Mouse (Mus musculus) heart, adult 2 months (tissue): ENCODE data around the gene Camk2n2. TPM values are rescaled to one million over a fixed set of nuclear protein-coding genes. Genes with fewer than 3 reads are reported as not detected.

ENCODE experiments used
- DNase-seq, 2 experiments: peaks; one replicate each; pipeline ENCODE4 v3.0.0; 2021
- H3K27ac ChIP-seq: fragments of 200-600 bp; 2 replicates; pipeline ENCODE4 v1.8.1; 2022
- H3K27me3 ChIP-seq: fragments of 200-500 bp; 2 replicates; pipeline ENCODE4 v1.6.1; 2012; ENCODE audit warnings: mild to moderate bottlenecking, low read length, inconsistent platforms, mixed read lengths; ENCODE audit not compliant: control insufficient read depth, insufficient read depth
- H3K36me3 ChIP-seq: fragments of 200-500 bp; 2 replicates; pipeline ENCODE4 v1.6.1; 2012; ENCODE audit warnings: low read length, inconsistent platforms; ENCODE audit not compliant: control insufficient read depth, insufficient read depth
- H3K4me1 ChIP-seq: fragments of 200-500 bp; 2 replicates; pipeline ENCODE4 v1.6.1; 2011; ENCODE audit warnings: low read length; ENCODE audit not compliant: control insufficient read depth, insufficient read depth
- H3K4me3 ChIP-seq: fragments of 200-600 bp; 2 replicates; pipeline ENCODE4 v1.8.1; 2022
- H3K79me2 ChIP-seq: fragments of 200-500 bp; replicated peaks from 2 replicates; pipeline ENCODE4 v1.6.1; 2012; ENCODE audit warnings: mild to moderate bottlenecking, inconsistent platforms, low read length, moderate library complexity, mixed read lengths; ENCODE audit not compliant: control insufficient read depth, insufficient read depth
- H3K9ac ChIP-seq: fragments of 200-500 bp; 2 replicates; pipeline ENCODE4 v1.6.1; 2012; ENCODE audit warnings: low read depth, mild to moderate bottlenecking, control low read depth, inconsistent platforms, low read length, mixed read lengths
- CTCF ChIP-seq: fragments of 200-600 bp; IDR thresholded peaks from 2 replicates; pipeline ENCODE4 v1.8.1; 2022; ENCODE audit warnings: antibody characterized with exemption, mild to moderate bottlenecking, moderate library complexity
- EP300 ChIP-seq: fragments of 200-500 bp; IDR thresholded peaks from 2 replicates; pipeline ENCODE4 v1.6.1; 2011; ENCODE audit warnings: low read depth, low read length, control low read depth; ENCODE audit not compliant: insufficient read depth
- POLR2A ChIP-seq: fragments of 200-500 bp; IDR thresholded peaks from 2 replicates; pipeline ENCODE4 v1.6.1; 2011; ENCODE audit warnings: mild to moderate bottlenecking, low read depth, low read length, control low read depth; ENCODE audit not compliant: insufficient read depth
- WGBS: fragments of 180-500 bp; shearing (Covaris S2); methylation state at CpG from one replicate; pipeline ENCODE4 v1.1.7; 2018; 5-methylcytosine and 5-hydroxymethylcytosine counted together
- intact Hi-C: fragments of 180-260 bp; cut with DNase I; formaldehyde crosslinking; loops from one replicate; pipeline ENCODE4 v1.15.1; 2025
- polyA plus RNA-seq: library from polyadenylated mRNA; depleted of rRNA; stranded (reverse); fragments of >200 nt; gene quantifications from 2 replicates; pipeline ENCODE4 v1.2.3, GENCODE M21; 2012
- total RNA-seq, 2 experiments: library from RNA; stranded (reverse); gene quantifications; 2 replicates each; pipeline ENCODE4 v1.2.3; 2021

Gene Camk2n2
- total and polyA plus RNA-seq, 3 experiments = 1.2 to 1.4 (median 1.2) TPM

GRCm38 (mm10) chr16:20651076-20651946 is 30.2 kb upstream of the Camk2n2 start, which contains the start of gene Psmd2:
Gene Psmd2 (plus strand): TSS chr16:20651652.
- peak; percentile 97 to 100 for DNase-seq
- H3K27ac ChIP-seq = peak within 1 kb of the TSS; percentile 88
- H3K79me2 ChIP-seq = peaks cover 5% of the 10 kb centered on the region
- WGBS = 2% methylated on average over 46 of the region's 46 CpGs
- TF ChIP-seq EP300 (peak; percentile 81; the same call in 1 of the 2 replicates), CTCF (peak; percentile 16), POLR2A (peak; percentile 97)
- H3K4me1 ChIP-seq = peaks cover 4% of the 10 kb centered on the region
- intact Hi-C loops = loop anchor here (1.0 to 5.0 kb wide), 4 partner anchors 21 to 134 kb away; partner anchors contain the start of gene Dvl3
- H3K4me3 ChIP-seq = peak within 1 kb of the TSS; percentile 75
- H3K36me3 ChIP-seq = peaks cover 8% of the 10 kb centered on the region
- no peaks in the 10 kb centered on the region; the same call in 1 of the 2 replicates for H3K27me3 ChIP-seq
- peak within 1 kb of the TSS; percentile 84 for H3K9ac ChIP-seq

- DNase-seq = no peak
- no peaks in the 10 kb centered on the region for H3K4me1 ChIP-seq
- WGBS = 70% methylated on average over 7 of the region's 7 CpGs
These were observed 22.8 kb upstream of the Camk2n2 start for GRCm38 (mm10) chr16:20643911-20644310.

GRCm38 (mm10) chr16:20642161-20642560 is 21.1 kb upstream of the Camk2n2 start:
- DNase-seq = peak; percentile 64 to 82
- Histone ChIP-seq H3K27me3 (no peaks in the 10 kb centered on the region; the same call in 1 of the 2 replicates), H3K4me3 (no peak overlapping the region), H3K79me2 (no peaks in the 10 kb centered on the region), H3K27ac (no peak overlapping the region), H3K36me3 (no peaks in the 10 kb centered on the region), H3K4me1 (no peaks in the 10 kb centered on the region), H3K9ac (no peak overlapping the region)
- WGBS = 2% methylated on average over 8 of the region's 8 CpGs
- TF ChIP-seq CTCF (peak; percentile 91), EP300 (peak; percentile 60; the same call in 1 of the 2 replicates), POLR2A (no peak)
- intact Hi-C loops = loop anchor here (1.0 kb wide), 1 partner anchor 146 kb away; no protein-coding TSS in a partner anchor

More at GRCm38 (mm10) chr16:20643911-20644310, 22.8 kb upstream of the Camk2n2 start:
- Histone ChIP-seq H3K36me3 (no peaks in the 10 kb centered on the region), H3K4me3 (no peak overlapping the region), H3K27ac (no peak overlapping the region), H3K79me2 (no peaks in the 10 kb centered on the region), H3K27me3 (no peaks in the 10 kb centered on the region; the same call in 1 of the 2 replicates), H3K9ac (no peak overlapping the region)
- intact Hi-C loops = no loop called here
- no peak for TF ChIP-seq EP300
- TF ChIP-seq CTCF = no peak
- no peak for TF ChIP-seq POLR2A

- Histone ChIP-seq H3K79me2 (no peaks in the 10 kb centered on the region), H3K4me1 (no peaks in the 10 kb centered on the region), H3K4me3 (no peak overlapping the region), H3K9ac (no peak overlapping the region), H3K27ac (no peak overlapping the region), H3K27me3 (no peaks in the 10 kb centered on the region), H3K36me3 (no peaks in the 10 kb centered on the region)
- DNase-seq = no peak
- intact Hi-C loops = no loop called here
- TF ChIP-seq EP300 (no peak), CTCF (no peak), POLR2A (no peak)
- 73% methylated on average over 8 of the region's 8 CpGs for WGBS
These were observed 17.3 kb upstream of the Camk2n2 start for GRCm38 (mm10) chr16:20638367-20638766.

GRCm38 (mm10) chr16:20637410-20637809 is 16.3 kb upstream of the Camk2n2 start:
- WGBS = 77% methylated on average over 8 of the region's 8 CpGs
- intact Hi-C loops = no loop called here

More at GRCm38 (mm10) chr16:20637410-20637809, 16.3 kb upstream of the Camk2n2 start:
- no peaks in the 10 kb centered on the region for H3K36me3 ChIP-seq
- no peak overlapping the region for H3K4me3 ChIP-seq
- DNase-seq = no peak
- H3K27ac ChIP-seq = no peak overlapping the region
- H3K4me1 ChIP-seq = no peaks in the 10 kb centered on the region
- no peaks in the 10 kb centered on the region for H3K79me2 ChIP-seq
- no peak overlapping the region for H3K9ac ChIP-seq
- H3K27me3 ChIP-seq = no peaks in the 10 kb centered on the region
- TF ChIP-seq POLR2A = no peak
- no peak for TF ChIP-seq CTCF
- TF ChIP-seq EP300 = no peak
